Mouse (Mus musculus) forebrain, embryonic 16.5 days (tissue): ENCODE data around the gene Cnfn. TPM values are rescaled to one million over a fixed set of nuclear protein-coding genes. Genes with fewer than 3 reads are reported as not detected.

Experiments used
- polyA plus RNA-seq: library from polyadenylated mRNA; unstranded; fragments of >200 nt; fragmentation: Nextera tagmentation; extraction: Ambion mirVana; gene quantifications from 2 replicates; pipeline ENCODE4 v1.2.1, GENCODE M21; 2015

Cnfn gene
- polyA plus RNA-seq, 1 experiment from 2014 or later, result not detected

Other genes with a start within 250 kb of the Cnfn start
- gene Pou2f2, start 190.0 kb downstream of the Cnfn start, polyA plus RNA-seq, result 10.6 and 17.0 TPM in 2 replicates
- 14.7 and 15.0 TPM in 2 replicates for gene Dedd2, start 149.1 kb downstream of the Cnfn start, polyA plus RNA-seq
- gene Zfp526, start 148.3 kb downstream of the Cnfn start, polyA plus RNA-seq, result 1.8 and 1.9 TPM in 2 replicates
- 14.9 and 17.1 TPM in 2 replicates for gene Gsk3a, start 131.9 kb downstream of the Cnfn start, polyA plus RNA-seq
- 4.8 and 5.3 TPM in 2 replicates for gene Erf, start 119.0 kb downstream of the Cnfn start, polyA plus RNA-seq
- gene Cic, start 102.0 kb downstream of the Cnfn start, polyA plus RNA-seq, result 42.2 and 48.0 TPM in 2 replicates
- 499 and 556 TPM in 2 replicates for gene Pafah1b3, start 71.7 kb downstream of the Cnfn start, polyA plus RNA-seq
- gene Prr19, start 68.3 kb downstream of the Cnfn start, polyA plus RNA-seq, result 1.4 and 2.2 TPM in 2 replicates
- gene Tmem145, start 63.6 kb downstream of the Cnfn start, polyA plus RNA-seq, result 24.5 and 41.2 TPM in 2 replicates
- gene Megf8, start 52.6 kb downstream of the Cnfn start, polyA plus RNA-seq, result 22.6 and 25.0 TPM in 2 replicates
- gene Lipe, start 29.0 kb upstream of the Cnfn start, polyA plus RNA-seq, result 17.7 and 18.5 TPM in 2 replicates
- gene Cxcl17, start 43.2 kb upstream of the Cnfn start, polyA plus RNA-seq, result 0.34 and 0.96 TPM in 2 replicates
- gene Ceacam1, start 107.9 kb upstream of the Cnfn start, polyA plus RNA-seq, result 0.96 and 1.1 TPM in 2 replicates
- gene Ceacam2, start 170.1 kb upstream of the Cnfn start, polyA plus RNA-seq, result 0.11 TPM in 1 of 2 replicates, not detected in the other
- 0.39 TPM in 1 of 2 replicates, not detected in the other for gene Erich4, start 246.2 kb upstream of the Cnfn start, polyA plus RNA-seq
- gene Dmac2, start 249.7 kb upstream of the Cnfn start, polyA plus RNA-seq, result 36.0 and 38.8 TPM in 2 replicates